Mouse (Mus musculus): Measurements from ENCODE around the gene Osbpl8.

GRCm38 (mm10) chr10:111130872-111131271, 33.7 kb upstream of the Osbpl8 start:
- TF ChIP-seq POLR2A (IDR thresholded peaks at IDR 0.05; ENCODE audit: low read depth, low read length) (no peak), CTCF (conservative IDR thresholded peaks at IDR 0.05; ENCODE audit: insufficient read depth, insufficient read length, low read depth, low read length) (no peak)
